Mouse (Mus musculus): ENCODE results near the gene Hdac11. TPM values are rescaled to one million over a fixed set of nuclear protein-coding genes. Genes with fewer than 3 reads are reported as not detected.

The Hdac11 gene
- polyA plus RNA-seq, 1 experiment from 2014 or later: 5.6 TPM

GRCm38 (mm10) chr6:91186161-91186931, 29.9 kb downstream of the Hdac11 start:
- H3K9me3 ChIP-seq (replicated peaks): no peaks in the 10 kb centered on the region
- H3K27ac ChIP-seq: no peak overlapping the region
- no peak overlapping the region for H3K9ac ChIP-seq
- H3K4me3 ChIP-seq (replicated peaks): no peak overlapping the region
- 39% methylated on average over 4 of the region's 4 CpGs for WGBS (ENCODE audit: insufficient replicate concordance)
- ATAC-seq (ENCODE audit: low read depth) (peak; percentile 71), DNase-seq (peak; percentile 29)
- no peaks in the 10 kb centered on the region for H3K36me3 ChIP-seq
- H3K27me3 ChIP-seq: 0 out of 2 replicates have a peak, but pooled peaks cover 10% of the 10 kb centered on the region
- H3K4me2 ChIP-seq: no peak overlapping the region
- peaks cover 9% of the 10 kb centered on the region for H3K4me1 ChIP-seq (replicated peaks)

GRCm38 (mm10) chr6:91186934-91187333, 30.5 kb downstream of the Hdac11 start:
- Histone ChIP-seq H3K4me2 (no peak overlapping the region), H3K27me3 (0 out of 2 replicates have a peak, but pooled peaks cover 7% of the 10 kb centered on the region), H3K36me3 (no peaks in the 10 kb centered on the region), H3K27ac (no peak overlapping the region), H3K4me3 (replicated peaks) (no peak overlapping the region), H3K4me1 (replicated peaks) (peaks cover 11% of the 10 kb centered on the region), H3K9ac (no peak overlapping the region), H3K9me3 (replicated peaks) (no peaks in the 10 kb centered on the region)
- DNase-seq (no peak), ATAC-seq (ENCODE audit: low read depth) (no peak)
- 62% methylated on average over 6 of the region's 6 CpGs for WGBS (ENCODE audit: insufficient replicate concordance)

GRCm38 (mm10) chr6:91187871-91188270, 31.4 kb downstream of the Hdac11 start:
- Histone ChIP-seq H3K4me2 (no peak overlapping the region), H3K9me3 (replicated peaks) (no peaks in the 10 kb centered on the region), H3K27ac (no peak overlapping the region), H3K36me3 (no peaks in the 10 kb centered on the region), H3K4me3 (replicated peaks) (no peak overlapping the region), H3K27me3 (0 out of 2 replicates have a peak, but pooled peaks cover 7% of the 10 kb centered on the region), H3K9ac (no peak overlapping the region), H3K4me1 (replicated peaks) (peaks cover 17% of the 10 kb centered on the region)
- no peak for DNase-seq
- WGBS (ENCODE audit: insufficient replicate concordance): 52% methylated on average over 3 of the region's 3 CpGs
- no peak for ATAC-seq (ENCODE audit: low read depth)

- H3K27ac ChIP-seq: no peak overlapping the region
- H3K36me3 ChIP-seq: no peaks in the 10 kb centered on the region
- no peak overlapping the region for H3K9ac ChIP-seq
- H3K4me3 ChIP-seq (replicated peaks): no peak overlapping the region
- H3K9me3 ChIP-seq (replicated peaks): no peaks in the 10 kb centered on the region
- H3K4me2 ChIP-seq: no peak overlapping the region
- no peak for DNase-seq
- H3K4me1 ChIP-seq (replicated peaks): peaks cover 18% of the 10 kb centered on the region
- 78% methylated on average over 6 of the region's 6 CpGs for WGBS (ENCODE audit: insufficient replicate concordance)
- ATAC-seq (ENCODE audit: low read depth): no peak
- 0 out of 2 replicates have a peak, but pooled peaks cover 7% of the 10 kb centered on the region for H3K27me3 ChIP-seq
These were observed 33.5 kb downstream of the Hdac11 start for GRCm38 (mm10) chr6:91189971-91190370.

- Histone ChIP-seq H3K27ac (no peak overlapping the region), H3K4me1 (replicated peaks) (peaks cover 18% of the 10 kb centered on the region)
These were observed 35.0 kb downstream of the Hdac11 start for GRCm38 (mm10) chr6:91191465-91191864.

GRCm38 (mm10) chr6:91192421-91192820, 36.0 kb downstream of the Hdac11 start:
- H3K27ac ChIP-seq: peak overlapping the region; percentile 43; the same call in 1 of the 2 replicates
- H3K27me3 ChIP-seq: 0 out of 2 replicates have a peak, but pooled peaks cover 4% of the 10 kb centered on the region

More at GRCm38 (mm10) chr6:91191465-91191864, 35.0 kb downstream of the Hdac11 start:
- ATAC-seq (ENCODE audit: low read depth): no peak
- H3K36me3 ChIP-seq: no peaks in the 10 kb centered on the region
- 0 out of 2 replicates have a peak, but pooled peaks cover 7% of the 10 kb centered on the region for H3K27me3 ChIP-seq
- no peaks in the 10 kb centered on the region for H3K9me3 ChIP-seq (replicated peaks)
- no peak for DNase-seq
- 57% methylated on average over 2 of the region's 2 CpGs for WGBS (ENCODE audit: insufficient replicate concordance)
- no peak overlapping the region for H3K4me3 ChIP-seq (replicated peaks)
- H3K9ac ChIP-seq: no peak overlapping the region
- no peak overlapping the region for H3K4me2 ChIP-seq

GRCm38 (mm10) chr6:91192851-91193545, 36.5 kb downstream of the Hdac11 start:
- DNase-seq (no peak), ATAC-seq (ENCODE audit: low read depth) (peak; percentile 69)
- no peak overlapping the region for H3K9ac ChIP-seq
- no peaks in the 10 kb centered on the region for H3K9me3 ChIP-seq (replicated peaks)
- 0 out of 2 replicates have a peak, but pooled peaks cover 4% of the 10 kb centered on the region for H3K27me3 ChIP-seq
- WGBS (ENCODE audit: insufficient replicate concordance): 59% methylated on average over 1 of the region's 1 CpGs
- H3K4me1 ChIP-seq (replicated peaks): peaks cover 18% of the 10 kb centered on the region
- H3K27ac ChIP-seq: peak overlapping the region; percentile 43
- peak overlapping the region; percentile 11; the same call in 1 of the 2 replicates for H3K4me2 ChIP-seq
- H3K4me3 ChIP-seq (replicated peaks): no peak overlapping the region
- H3K36me3 ChIP-seq: no peaks in the 10 kb centered on the region

More at GRCm38 (mm10) chr6:91192421-91192820, 36.0 kb downstream of the Hdac11 start:
- 23% methylated on average over 3 of the region's 3 CpGs for WGBS (ENCODE audit: insufficient replicate concordance)
- Histone ChIP-seq H3K36me3 (no peaks in the 10 kb centered on the region), H3K9me3 (replicated peaks) (no peaks in the 10 kb centered on the region), H3K4me2 (0 out of 2 replicates have a peak overlapping the region, but pooled peaks have one; percentile 11), H3K9ac (no peak overlapping the region), H3K4me1 (replicated peaks) (peaks cover 18% of the 10 kb centered on the region), H3K4me3 (replicated peaks) (no peak overlapping the region)
- no peak for DNase-seq
- ATAC-seq (ENCODE audit: low read depth): no peak

- H3K4me3 ChIP-seq (replicated peaks): no peak overlapping the region
- H3K4me2 ChIP-seq: no peak overlapping the region
- ATAC-seq (ENCODE audit: low read depth): no peak
- H3K27me3 ChIP-seq: no peaks in the 10 kb centered on the region
- peaks cover 5% of the 10 kb centered on the region for H3K4me1 ChIP-seq (replicated peaks)
- H3K9me3 ChIP-seq (replicated peaks): no peaks in the 10 kb centered on the region
- H3K36me3 ChIP-seq: no peaks in the 10 kb centered on the region
- H3K9ac ChIP-seq: no peak overlapping the region
- no peak for DNase-seq
- no peak overlapping the region for H3K27ac ChIP-seq
- 39% methylated on average over 2 of the region's 2 CpGs for WGBS (ENCODE audit: insufficient replicate concordance)
These were observed 42.0 kb downstream of the Hdac11 start for GRCm38 (mm10) chr6:91198456-91198855.

GRCm38 (mm10) chr6:91200429-91201188, 44.1 kb downstream of the Hdac11 start:
- 53% methylated on average over 8 of the region's 8 CpGs for WGBS (ENCODE audit: insufficient replicate concordance)
- ATAC-seq (ENCODE audit: low read depth): no peak

GRCm38 (mm10) chr6:91201881-91202341, 45.4 kb downstream of the Hdac11 start:
- Histone ChIP-seq H3K9ac (no peak overlapping the region), H3K27me3 (no peaks in the 10 kb centered on the region), H3K36me3 (no peaks in the 10 kb centered on the region), H3K27ac (no peak overlapping the region), H3K4me3 (replicated peaks) (no peak overlapping the region), H3K9me3 (replicated peaks) (no peaks in the 10 kb centered on the region), H3K4me2 (no peak overlapping the region), H3K4me1 (replicated peaks) (no peaks in the 10 kb centered on the region)
- DNase-seq (no peak), ATAC-seq (ENCODE audit: low read depth) (no peak)
- WGBS (ENCODE audit: insufficient replicate concordance): 59% methylated on average over 8 of the region's 8 CpGs

More at GRCm38 (mm10) chr6:91200429-91201188, 44.1 kb downstream of the Hdac11 start:
- Histone ChIP-seq H3K9me3 (replicated peaks) (no peaks in the 10 kb centered on the region), H3K27me3 (no peaks in the 10 kb centered on the region), H3K27ac (no peak overlapping the region), H3K4me2 (no peak overlapping the region), H3K4me1 (replicated peaks) (no peaks in the 10 kb centered on the region), H3K9ac (no peak overlapping the region), H3K36me3 (no peaks in the 10 kb centered on the region), H3K4me3 (replicated peaks) (no peak overlapping the region)
- DNase-seq: no peak

- Histone ChIP-seq H3K4me1 (replicated peaks) (no peaks in the 10 kb centered on the region), H3K36me3 (no peaks in the 10 kb centered on the region), H3K4me2 (no peak overlapping the region), H3K27ac (no peak overlapping the region), H3K9me3 (replicated peaks) (no peaks in the 10 kb centered on the region), H3K4me3 (replicated peaks) (no peak overlapping the region), H3K27me3 (no peaks in the 10 kb centered on the region), H3K9ac (no peak overlapping the region)
- no peak for DNase-seq
- ATAC-seq (ENCODE audit: low read depth): no peak
- 58% methylated on average over 4 of the region's 4 CpGs for WGBS (ENCODE audit: insufficient replicate concordance)
These were observed 46.1 kb downstream of the Hdac11 start for GRCm38 (mm10) chr6:91202571-91202970.
